Mouse (Mus musculus): Measurements from ENCODE around the gene Gm10277. TPM values are rescaled to one million over a fixed set of nuclear protein-coding genes. Genes with fewer than 3 reads are reported as not detected.

Gene Gm10277
- total and polyA plus RNA-seq, 3 experiments: 0.10 TPM; not detected in 2

DNA sequence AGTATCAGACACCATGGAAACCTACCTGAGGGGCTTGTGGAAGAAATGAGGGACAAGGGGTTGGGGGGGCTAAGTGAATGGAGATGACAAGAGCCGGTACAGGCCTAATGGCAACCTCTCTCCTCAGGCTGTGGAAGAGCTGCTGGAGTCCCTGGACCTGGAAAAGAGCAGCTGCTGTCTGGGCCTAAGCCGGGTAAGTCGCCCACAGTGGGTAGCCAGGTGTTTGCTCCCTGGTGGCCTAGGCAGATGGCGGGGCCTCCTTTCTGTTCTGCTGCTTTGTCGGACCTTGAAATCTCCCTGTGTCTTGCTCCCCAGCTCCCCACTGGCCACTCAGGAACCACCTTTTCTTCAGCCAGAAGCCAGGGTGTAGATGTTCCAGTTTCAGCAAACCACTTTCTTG is 48.7 kb upstream of the Gm10277 start:
- in situ Hi-C loops (cut with MboI; ENCODE audit: low pct_ligation_motif_present, low pct_unique_long_range_greater_than_20kb, low sequenced_read_pairs): no loop called here
- Histone ChIP-seq H3K27me3 (replicated peaks) (no peaks in the 10 kb centered on the region), H3K9me3 (replicated peaks; ENCODE audit: low read length) (peaks cover 3% of the 10 kb centered on the region), H3K4me2 (ENCODE audit: insufficient read depth, low read depth, poor library complexity, severe bottlenecking) (no peak overlapping the region), H3K36me3 (replicated peaks in 1 of 2; ENCODE audit: control insufficient read depth in 1 of 2, insufficient read depth in 1 of 2, low read length in 1 of 2) (peaks cover 21 to 90% of the 10 kb centered on the region in 2 experiments), H3K27ac (ENCODE audit: insufficient read depth, low read depth) (no peak overlapping the region), H3K79me2 (replicated peaks; ENCODE audit: control insufficient read depth, extremely low read depth, insufficient read depth, poor library complexity, severe bottlenecking) (no peaks in the 10 kb centered on the region), H3K4me3 (replicated peaks in 1 of 3; ENCODE audit: low read depth in 2 of 3, low read length in 2 of 3, poor library complexity in 1 of 3) (no peak overlapping the region), H3K9ac (ENCODE audit: insufficient read depth, low read depth) (no peak overlapping the region), H3K4me1 (ENCODE audit: control insufficient read depth in 1 of 2, insufficient read depth in 2 of 2) (peaks cover 0 to 11% of the 10 kb centered on the region in 2 experiments; a peak in 1 of 4 replicates)
- dilution Hi-C loops (cut with MboI; ENCODE audit: extremely low pct_ligation_motif_present, extremely low pct_unique_long_range_greater_than_20kb, low sequenced_read_pairs): no loop called here
- no peak for DNase-seq (ENCODE audit: extremely low read depth)
- TF ChIP-seq JUND (conservative IDR thresholded peaks at IDR 0.05; ENCODE audit: low read depth, low read length) (no peak), NELFE (IDR thresholded peaks at IDR 0.05; ENCODE audit: low read depth, low read length) (no peak), POLR2A (IDR thresholded peaks at IDR 0.05; ENCODE audit: low read depth, low read length) (no peak)

- DNase-seq (ENCODE audit: extremely low read depth): peak; percentile 15
- H3K9ac ChIP-seq (ENCODE audit: insufficient read depth, low read depth): no peak overlapping the region
- H3K36me3 ChIP-seq (replicated peaks in 1 of 2; ENCODE audit: control insufficient read depth in 1 of 2, insufficient read depth in 1 of 2, low read length in 1 of 2): peaks cover 12 to 89% of the 10 kb centered on the region in 2 experiments
- in situ Hi-C loops (cut with MboI; ENCODE audit: low pct_ligation_motif_present, low pct_unique_long_range_greater_than_20kb, low sequenced_read_pairs): no loop called here
- no peak overlapping the region for H3K4me2 ChIP-seq (ENCODE audit: insufficient read depth, low read depth, poor library complexity, severe bottlenecking)
- peak; percentile 16 to 54; a peak in 2 of 4 replicates for TF ChIP-seq CTCF (conservative IDR thresholded peaks at IDR 0.05 in 1 of 2, IDR thresholded peaks at IDR 0.05 in 1 of 2; ENCODE audit: low read depth in 2 of 2, low read length in 2 of 2)
- peak; percentile 52 for TF ChIP-seq SMC3 (IDR thresholded peaks at IDR 0.05; ENCODE audit: low read depth, low read length)
- no peak for TF ChIP-seq RCOR1 (conservative IDR thresholded peaks at IDR 0.05; ENCODE audit: low read depth, low read length)
- peak; percentile 40 for TF ChIP-seq RAD21 (IDR thresholded peaks at IDR 0.05; ENCODE audit: low read depth, low read length)
- TF ChIP-seq JUN (IDR thresholded peaks at IDR 0.05; ENCODE audit: insufficient read depth, low read depth, low read length): no peak
- H3K27me3 ChIP-seq (replicated peaks): no peaks in the 10 kb centered on the region
- peaks cover 3% of the 10 kb centered on the region for H3K9me3 ChIP-seq (replicated peaks; ENCODE audit: low read length)
- H3K27ac ChIP-seq (ENCODE audit: insufficient read depth, low read depth): no peak overlapping the region
- dilution Hi-C loops (cut with MboI; ENCODE audit: extremely low pct_ligation_motif_present, extremely low pct_unique_long_range_greater_than_20kb, low sequenced_read_pairs): no loop called here
- H3K4me3 ChIP-seq (replicated peaks in 1 of 3; ENCODE audit: low read depth in 2 of 3, low read length in 2 of 3, poor library complexity in 1 of 3): no peak overlapping the region
- peaks cover 0 to 11% of the 10 kb centered on the region in 2 experiments; a peak in 1 of 4 replicates for H3K4me1 ChIP-seq (ENCODE audit: control insufficient read depth in 1 of 2, insufficient read depth in 2 of 2)
- H3K79me2 ChIP-seq (replicated peaks; ENCODE audit: control insufficient read depth, extremely low read depth, insufficient read depth, poor library complexity, severe bottlenecking): no peaks in the 10 kb centered on the region
Measured at GRCm38 (mm10) chr11:77835109-77835508, 47.6 kb upstream of the Gm10277 start.

GRCm38 (mm10) chr11:77832541-77832940 is 45.0 kb upstream of the Gm10277 start:
- Histone ChIP-seq H3K36me3 (replicated peaks in 1 of 2; ENCODE audit: control insufficient read depth in 1 of 2, insufficient read depth in 1 of 2, low read length in 1 of 2) (peaks cover 22 to 91% of the 10 kb centered on the region in 2 experiments), H3K9me3 (replicated peaks; ENCODE audit: low read length) (peaks cover 3% of the 10 kb centered on the region), H3K4me2 (ENCODE audit: insufficient read depth, low read depth, poor library complexity, severe bottlenecking) (no peak overlapping the region), H3K27ac (ENCODE audit: insufficient read depth, low read depth) (no peak overlapping the region), H3K4me1 (ENCODE audit: control insufficient read depth in 1 of 2, insufficient read depth in 2 of 2) (peaks cover 0 to 12% of the 10 kb centered on the region in 2 experiments; a peak in 1 of 4 replicates), H3K9ac (ENCODE audit: insufficient read depth, low read depth) (no peak overlapping the region), H3K27me3 (replicated peaks) (no peaks in the 10 kb centered on the region), H3K79me2 (replicated peaks; ENCODE audit: control insufficient read depth, extremely low read depth, insufficient read depth, poor library complexity, severe bottlenecking) (no peaks in the 10 kb centered on the region), H3K4me3 (replicated peaks in 1 of 3; ENCODE audit: low read depth in 2 of 3, low read length in 2 of 3, poor library complexity in 1 of 3) (no peak overlapping the region)
- TF ChIP-seq JUND (conservative IDR thresholded peaks at IDR 0.05; ENCODE audit: low read depth, low read length): no peak
- no peak for TF ChIP-seq GABPA (IDR thresholded peaks at IDR 0.05; ENCODE audit: insufficient replicate concordance, low read depth, low read length)
- TF ChIP-seq IRF4 (IDR thresholded peaks at IDR 0.05; ENCODE audit: low read depth, low read length): no peak
- no peak for TF ChIP-seq RAD21 (IDR thresholded peaks at IDR 0.05; ENCODE audit: low read depth, low read length)
- no peak for TF ChIP-seq MXI1 (IDR thresholded peaks at IDR 0.05; ENCODE audit: low read depth, low read length)
- TF ChIP-seq ELF1 (IDR thresholded peaks at IDR 0.05; ENCODE audit: low read depth, low read length): no peak
- TF ChIP-seq CTCF (conservative IDR thresholded peaks at IDR 0.05 in 1 of 2, IDR thresholded peaks at IDR 0.05 in 1 of 2; ENCODE audit: low read depth in 2 of 2, low read length in 2 of 2): no peak
- no peak for TF ChIP-seq NELFE (IDR thresholded peaks at IDR 0.05; ENCODE audit: low read depth, low read length)
- no peak for TF ChIP-seq PAX5 (IDR thresholded peaks at IDR 0.05; ENCODE audit: low read length)
- TF ChIP-seq EP300 (IDR thresholded peaks at IDR 0.05; ENCODE audit: low read length): no peak
- no peak for TF ChIP-seq ZNF384 (IDR thresholded peaks at IDR 0.05; ENCODE audit: low read depth, low read length)
- TF ChIP-seq ZC3H11A (IDR thresholded peaks at IDR 0.05; ENCODE audit: low read depth, low read length): no peak
- no peak for TF ChIP-seq MEF2A (IDR thresholded peaks at IDR 0.05; ENCODE audit: borderline replicate concordance, low read depth, low read length)
- TF ChIP-seq SIN3A (IDR thresholded peaks at IDR 0.05; ENCODE audit: low read length): no peak
- no peak for TF ChIP-seq MYC (IDR thresholded peaks at IDR 0.05; ENCODE audit: low read depth, low read length)
- no peak for TF ChIP-seq USF2 (conservative IDR thresholded peaks at IDR 0.05; ENCODE audit: low read depth, low read length)
- dilution Hi-C loops (cut with MboI; ENCODE audit: extremely low pct_ligation_motif_present, extremely low pct_unique_long_range_greater_than_20kb, low sequenced_read_pairs): no loop called here
- no peak for DNase-seq (ENCODE audit: extremely low read depth)
- in situ Hi-C loops (cut with MboI; ENCODE audit: low pct_ligation_motif_present, low pct_unique_long_range_greater_than_20kb, low sequenced_read_pairs): no loop called here

Measured in CH12.LX (cell line).